Mouse (Mus musculus): ENCODE data around the gene Lamc2. TPM values are rescaled to one million over a fixed set of nuclear protein-coding genes. Genes with fewer than 3 reads are reported as not detected.
A peak's percentile ranks its signal among the peaks of the same experiment; 100 is the strongest.

Lamc2 gene
- 4.6 and 4.9 TPM in 2 replicates for polyA plus RNA-seq (2012; rRNA removed)
- 9.9 and 10.6 TPM in 2 replicates for polyA plus RNA-seq (2014; fragmentation: Nextera tagmentation; extraction: Ambion mirVana)

- peak; percentile 30 for ATAC-seq (ENCODE audit: low FRiP score, low read depth)
- TF ChIP-seq POLR2A (IDR thresholded peaks at IDR 0.05; ENCODE audit: borderline replicate concordance, extremely low read depth, insufficient read depth, insufficient read length), result no peak
- H3K4me2 ChIP-seq (replicated peaks; ENCODE audit: low read depth, low read length, severe bottlenecking), result peak within 1 kb of the TSS; percentile 84
- peaks cover 24% of the 10 kb centered on the region for H3K27me3 ChIP-seq (ENCODE audit: control insufficient read depth, insufficient read depth, low read length)
- H3K36me3 ChIP-seq (ENCODE audit: control insufficient read depth, insufficient read depth, low read length), result no peaks in the 10 kb centered on the region
- H3K9ac ChIP-seq (ENCODE audit: low read depth, low read length, severe bottlenecking), result peak within 1 kb of the TSS; percentile 41
- DNase-seq (ENCODE audit: low spot score), result no peak
- no peak within 1 kb of the TSS for H3K27ac ChIP-seq (replicated peaks; ENCODE audit: low read depth, low read length)
- H3K4me1 ChIP-seq (ENCODE audit: control insufficient read depth, insufficient read depth, low read length), result peaks cover 12% of the 10 kb centered on the region
- WGBS, result 3% methylated on average over 41 of the region's 46 CpGs
- H3K9me3 ChIP-seq (ENCODE audit: control insufficient read depth, low read length), result no peaks in the 10 kb centered on the region
- peak within 1 kb of the TSS; percentile 45 for H3K4me3 ChIP-seq (replicated peaks; ENCODE audit: low read length)
Measured at GRCm38 (mm10) chr1:153185828-153186803, at the start of gene Lamc2. Lamc2 (minus strand) TSS chr1:153186447.

- no peak overlapping the region for H3K9ac ChIP-seq (ENCODE audit: low read depth, low read length, severe bottlenecking)
Measured at GRCm38 (mm10) chr1:153235576-153235975, 49.3 kb upstream of the Lamc2 start.

GRCm38 (mm10) chr1:153231681-153232080 is 45.4 kb upstream of the Lamc2 start:
- Histone ChIP-seq H3K9ac (ENCODE audit: low read depth, low read length, severe bottlenecking) (no peak overlapping the region), H3K9me3 (ENCODE audit: control insufficient read depth, low read length) (no peaks in the 10 kb centered on the region), H3K4me2 (replicated peaks; ENCODE audit: low read depth, low read length, severe bottlenecking) (no peak overlapping the region), H3K27me3 (ENCODE audit: control insufficient read depth, insufficient read depth, low read length) (no peaks in the 10 kb centered on the region), H3K4me1 (ENCODE audit: control insufficient read depth, insufficient read depth, low read length) (0 out of 2 replicates have a peak, but pooled peaks cover 4% of the 10 kb centered on the region), H3K27ac (replicated peaks; ENCODE audit: low read depth, low read length) (no peak overlapping the region), H3K4me3 (replicated peaks; ENCODE audit: low read length) (no peak overlapping the region), H3K36me3 (ENCODE audit: control insufficient read depth, insufficient read depth, low read length) (peaks cover 69% of the 10 kb centered on the region)
- DNase-seq (ENCODE audit: low spot score) (no peak), ATAC-seq (ENCODE audit: low FRiP score, low read depth) (no peak)
- whole genome bisulfite sequencing, result 94% methylated on average over 9 of the region's 9 CpGs
- TF ChIP-seq POLR2A (IDR thresholded peaks at IDR 0.05; ENCODE audit: borderline replicate concordance, extremely low read depth, insufficient read depth, insufficient read length), result no peak

More at GRCm38 (mm10) chr1:153235576-153235975, 49.3 kb upstream of the Lamc2 start:
- H3K9me3 ChIP-seq (ENCODE audit: control insufficient read depth, low read length), result no peaks in the 10 kb centered on the region
- no peak for TF ChIP-seq POLR2A (IDR thresholded peaks at IDR 0.05; ENCODE audit: borderline replicate concordance, extremely low read depth, insufficient read depth, insufficient read length)
- no peaks in the 10 kb centered on the region for H3K27me3 ChIP-seq (ENCODE audit: control insufficient read depth, insufficient read depth, low read length)
- ATAC-seq (ENCODE audit: low FRiP score, low read depth) (no peak), DNase-seq (ENCODE audit: low spot score) (peak; percentile 22)
- H3K36me3 ChIP-seq (ENCODE audit: control insufficient read depth, insufficient read depth, low read length), result peaks cover 60% of the 10 kb centered on the region
- H3K4me1 ChIP-seq (ENCODE audit: control insufficient read depth, insufficient read depth, low read length), result 0 out of 2 replicates have a peak, but pooled peaks cover 4% of the 10 kb centered on the region
- 54% methylated on average over 4 of the region's 4 CpGs for WGBS
- no peak overlapping the region for H3K4me2 ChIP-seq (replicated peaks; ENCODE audit: low read depth, low read length, severe bottlenecking)
- no peak overlapping the region for H3K27ac ChIP-seq (replicated peaks; ENCODE audit: low read depth, low read length)
- H3K4me3 ChIP-seq (replicated peaks; ENCODE audit: low read length), result no peak overlapping the region

- Histone ChIP-seq H3K9me3 (ENCODE audit: control insufficient read depth, low read length) (no peaks in the 10 kb centered on the region), H3K36me3 (ENCODE audit: control insufficient read depth, insufficient read depth, low read length) (peaks cover 74% of the 10 kb centered on the region), H3K9ac (ENCODE audit: low read depth, low read length, severe bottlenecking) (no peak overlapping the region), H3K4me3 (replicated peaks; ENCODE audit: low read length) (no peak overlapping the region), H3K4me1 (ENCODE audit: control insufficient read depth, insufficient read depth, low read length) (no peaks in the 10 kb centered on the region), H3K27me3 (ENCODE audit: control insufficient read depth, insufficient read depth, low read length) (no peaks in the 10 kb centered on the region), H3K27ac (replicated peaks; ENCODE audit: low read depth, low read length) (no peak overlapping the region), H3K4me2 (replicated peaks; ENCODE audit: low read depth, low read length, severe bottlenecking) (no peak overlapping the region)
- no peak for ATAC-seq (ENCODE audit: low FRiP score, low read depth)
- no peak for TF ChIP-seq POLR2A (IDR thresholded peaks at IDR 0.05; ENCODE audit: borderline replicate concordance, extremely low read depth, insufficient read depth, insufficient read length)
- 66% methylated on average over 4 of the region's 4 CpGs for WGBS
- no peak for DNase-seq (ENCODE audit: low spot score)
Measured at GRCm38 (mm10) chr1:153227916-153228315, 41.7 kb upstream of the Lamc2 start.

GRCm38 (mm10) chr1:153227096-153227495 is 40.8 kb upstream of the Lamc2 start:
- DNase-seq (ENCODE audit: low spot score) (no peak), ATAC-seq (ENCODE audit: low FRiP score, low read depth) (no peak)
- TF ChIP-seq POLR2A (IDR thresholded peaks at IDR 0.05; ENCODE audit: borderline replicate concordance, extremely low read depth, insufficient read depth, insufficient read length), result no peak
- Histone ChIP-seq H3K9ac (ENCODE audit: low read depth, low read length, severe bottlenecking) (no peak overlapping the region), H3K27ac (replicated peaks; ENCODE audit: low read depth, low read length) (no peak overlapping the region), H3K4me3 (replicated peaks; ENCODE audit: low read length) (no peak overlapping the region), H3K4me1 (ENCODE audit: control insufficient read depth, insufficient read depth, low read length) (no peaks in the 10 kb centered on the region), H3K4me2 (replicated peaks; ENCODE audit: low read depth, low read length, severe bottlenecking) (no peak overlapping the region), H3K9me3 (ENCODE audit: control insufficient read depth, low read length) (no peaks in the 10 kb centered on the region), H3K27me3 (ENCODE audit: control insufficient read depth, insufficient read depth, low read length) (no peaks in the 10 kb centered on the region), H3K36me3 (ENCODE audit: control insufficient read depth, insufficient read depth, low read length) (peaks cover 67% of the 10 kb centered on the region)
- 84% methylated on average over 8 of the region's 8 CpGs for WGBS

Measured in limb, embryonic 14.5 days (tissue).